Mouse (Mus musculus): ENCODE results near the gene Zc3h13.
A peak's percentile ranks its signal among the peaks of the same experiment; 100 is the strongest.

- TF ChIP-seq EP300 (optimal IDR thresholded peaks at IDR 0.05) (no peak), CTCF (IDR thresholded peaks at IDR 0.05; ENCODE audit: low read depth) (peak; percentile 55)
Measured at GRCm38 (mm10) chr14:75309336-75309992, 25.3 kb downstream of the Zc3h13 start.
